Mouse (Mus musculus) retina, embryonic 14.5 days (tissue): ENCODE data around the gene Pus7.
"Not testable (repeated sequence)": the region's sequence is repeated elsewhere in the genome, so short reads cannot be mapped to it uniquely, and the experiment has no call there.

Experiments
- DNase-seq: peaks from one replicate; pipeline ENCODE4 v3.0.0-alpha.2; 2015; ENCODE audit warnings: low spot score

The Pus7 gene

GRCm38 (mm10) chr5:23755591-23755990, 27.9 kb downstream of the Pus7 start:
- no peak for DNase-seq

- DNase-seq = no peak
Observed at GRCm38 (mm10) chr5:23749882-23750281, 33.6 kb downstream of the Pus7 start.

DNA sequence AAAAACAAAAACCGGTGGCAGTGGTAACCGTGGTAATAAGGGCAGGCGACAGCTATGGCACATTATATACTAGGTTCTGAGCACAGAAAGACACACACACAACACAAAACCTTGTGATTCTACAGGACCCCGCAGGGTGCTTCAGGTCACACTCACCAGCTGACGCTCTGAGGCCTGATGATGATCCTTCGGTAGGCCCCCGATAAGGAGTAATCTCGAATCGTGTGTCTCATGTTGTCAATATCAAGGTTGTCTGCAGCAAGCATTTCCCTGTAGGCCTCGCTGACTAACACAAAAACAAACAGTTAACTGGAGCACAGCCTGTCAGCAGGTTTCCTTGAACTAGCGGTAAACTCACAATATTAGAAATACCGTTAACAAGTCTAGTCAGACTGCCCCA, 40.2 kb downstream of the Pus7 start:
- no peak for DNase-seq

DNA sequence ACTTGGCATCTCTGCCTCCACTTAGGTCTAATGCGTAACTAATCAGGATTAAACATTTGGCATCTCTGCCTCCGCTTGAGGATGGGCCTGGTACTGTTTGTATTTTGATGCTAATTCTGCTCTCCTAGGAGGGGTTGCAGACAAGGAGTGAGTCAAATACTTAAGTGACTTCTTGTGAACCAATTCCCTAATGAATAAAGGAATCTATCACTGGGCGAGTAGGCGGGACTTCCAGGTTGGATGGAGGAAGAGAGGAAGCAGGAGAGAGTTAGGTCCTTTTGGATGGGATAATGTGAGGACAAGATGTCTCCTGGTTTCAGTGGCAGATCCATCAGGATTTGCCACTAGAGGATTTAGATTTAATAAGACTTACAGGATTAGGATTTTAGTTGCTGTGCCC, 46.4 kb downstream of the Pus7 start:
- DNase-seq = no peak

GRCm38 (mm10) chr5:23736366-23736765, 47.1 kb downstream of the Pus7 start:
- DNase-seq = no peak

DNA sequence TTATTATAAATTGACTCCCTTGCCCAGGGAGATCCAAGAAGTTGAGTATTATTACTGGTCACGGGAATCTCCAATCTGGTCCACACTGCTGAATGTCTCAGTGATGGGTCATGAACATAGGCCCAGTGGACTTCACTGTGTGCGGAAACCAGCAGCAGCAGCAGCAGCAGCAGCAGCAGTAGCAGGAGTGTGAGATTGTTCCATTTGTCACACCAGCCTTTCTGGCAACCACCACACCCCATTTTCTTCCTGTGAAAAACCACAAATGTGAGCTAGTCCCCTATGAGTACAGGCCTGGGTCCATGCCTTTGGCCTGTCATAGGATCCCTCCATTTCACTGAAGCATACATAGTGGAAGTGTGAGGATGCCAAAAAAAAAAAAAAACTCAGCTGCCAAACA, 61.6 kb downstream of the Pus7 start:
- no peak for DNase-seq

GRCm38 (mm10) chr5:23718881-23719328, 64.6 kb downstream of the Pus7 start:
- no peak for DNase-seq

DNA sequence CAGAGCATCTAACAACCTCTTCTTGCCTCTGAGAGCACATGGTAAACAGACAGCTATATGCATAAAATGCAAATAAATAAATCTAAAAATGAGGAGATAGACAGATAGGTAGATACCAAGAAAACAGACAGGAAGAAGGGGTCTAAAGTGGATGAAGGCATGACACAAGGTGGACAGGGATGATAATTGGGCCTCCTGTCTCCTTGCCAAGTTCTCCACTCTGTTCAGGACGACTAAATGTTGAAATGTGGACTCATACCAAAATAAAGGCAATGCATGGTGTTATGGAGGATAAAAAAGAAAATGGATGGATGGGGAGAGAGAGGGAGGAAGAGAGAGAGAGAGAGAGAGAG, 65.4 kb downstream of the Pus7 start:
- no peak for DNase-seq

DNA sequence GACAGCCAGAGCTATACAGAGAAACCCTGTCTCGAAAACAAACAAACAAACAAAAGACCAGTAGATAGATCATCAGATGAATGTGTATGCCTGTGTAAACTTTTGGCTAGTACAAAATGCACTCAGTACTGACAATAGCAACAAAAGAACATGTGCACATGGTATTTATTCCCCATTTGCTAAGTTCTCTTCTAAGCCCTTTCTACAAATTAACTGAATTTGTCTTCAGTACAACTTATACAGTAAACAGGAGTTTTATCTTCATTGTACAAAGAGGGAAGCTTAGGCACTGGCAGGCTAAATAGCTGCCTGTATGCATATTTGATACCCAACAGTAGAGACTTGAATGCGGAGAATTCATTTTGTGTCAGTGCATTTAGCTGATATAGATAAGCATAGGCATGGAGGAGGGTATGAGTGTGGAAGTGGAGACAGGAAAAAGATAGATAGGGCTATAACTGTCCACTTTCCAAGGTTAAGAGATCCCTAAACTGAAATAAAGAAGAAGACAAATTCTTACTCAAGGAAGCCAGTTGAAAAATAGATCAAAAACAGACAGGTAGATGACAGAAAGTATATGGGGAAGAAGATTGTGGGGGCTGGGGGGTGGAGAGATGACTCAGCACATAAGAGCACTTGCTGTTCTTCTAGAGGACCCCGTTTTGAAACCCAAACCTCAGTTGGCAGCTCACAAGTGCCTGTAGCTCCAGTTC, 65.9 kb downstream of the Pus7 start:
- DNase-seq = no peak

- DNase-seq = no peak
Observed at GRCm38 (mm10) chr5:23713401-23714335, 69.8 kb downstream of the Pus7 start.

- peak; percentile 68 for DNase-seq
Observed at GRCm38 (mm10) chr5:23712130-23713001, 71.1 kb downstream of the Pus7 start.

GRCm38 (mm10) chr5:23711671-23712129, 71.8 kb downstream of the Pus7 start:
- peak; percentile 35 for DNase-seq

DNA sequence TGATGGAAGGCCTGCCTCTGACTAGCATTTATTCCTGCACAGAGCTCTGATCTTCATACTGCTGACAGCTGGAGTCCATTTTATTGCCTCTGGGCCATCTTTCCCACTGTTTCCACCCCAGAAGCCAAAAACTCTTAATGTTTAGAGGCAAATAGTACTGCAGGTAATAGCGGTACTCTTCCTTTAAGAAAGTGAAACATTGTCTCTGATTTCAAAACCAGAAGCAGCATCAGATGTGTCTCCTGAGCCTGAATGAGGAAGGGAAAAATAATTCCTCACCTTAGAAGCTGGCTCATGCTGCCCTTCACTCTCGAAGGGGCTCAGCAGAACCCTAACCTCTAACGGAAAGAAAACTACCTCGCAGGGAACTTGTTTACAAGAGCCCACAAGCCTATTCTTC, 72.3 kb downstream of the Pus7 start:
- DNase-seq = no peak

DNA sequence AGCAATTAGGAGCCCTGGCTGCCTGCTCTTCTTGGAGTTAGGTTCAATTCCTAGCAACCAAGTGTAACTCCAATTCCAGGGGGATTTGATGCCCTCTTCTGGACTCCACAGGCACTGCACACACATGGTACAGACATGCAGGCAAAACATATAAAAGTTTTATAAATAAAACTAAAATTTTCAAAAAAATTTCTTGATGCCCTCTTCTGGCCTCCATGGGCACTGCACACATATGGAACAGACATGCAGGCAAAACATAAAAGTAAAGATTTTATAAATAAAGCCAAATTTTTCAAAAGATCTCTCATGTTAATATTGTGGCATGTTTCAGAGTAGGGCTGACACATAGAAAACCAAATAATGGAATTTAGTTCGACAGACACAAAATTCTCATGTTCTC, 73.8 kb downstream of the Pus7 start:
- no peak for DNase-seq

DNA sequence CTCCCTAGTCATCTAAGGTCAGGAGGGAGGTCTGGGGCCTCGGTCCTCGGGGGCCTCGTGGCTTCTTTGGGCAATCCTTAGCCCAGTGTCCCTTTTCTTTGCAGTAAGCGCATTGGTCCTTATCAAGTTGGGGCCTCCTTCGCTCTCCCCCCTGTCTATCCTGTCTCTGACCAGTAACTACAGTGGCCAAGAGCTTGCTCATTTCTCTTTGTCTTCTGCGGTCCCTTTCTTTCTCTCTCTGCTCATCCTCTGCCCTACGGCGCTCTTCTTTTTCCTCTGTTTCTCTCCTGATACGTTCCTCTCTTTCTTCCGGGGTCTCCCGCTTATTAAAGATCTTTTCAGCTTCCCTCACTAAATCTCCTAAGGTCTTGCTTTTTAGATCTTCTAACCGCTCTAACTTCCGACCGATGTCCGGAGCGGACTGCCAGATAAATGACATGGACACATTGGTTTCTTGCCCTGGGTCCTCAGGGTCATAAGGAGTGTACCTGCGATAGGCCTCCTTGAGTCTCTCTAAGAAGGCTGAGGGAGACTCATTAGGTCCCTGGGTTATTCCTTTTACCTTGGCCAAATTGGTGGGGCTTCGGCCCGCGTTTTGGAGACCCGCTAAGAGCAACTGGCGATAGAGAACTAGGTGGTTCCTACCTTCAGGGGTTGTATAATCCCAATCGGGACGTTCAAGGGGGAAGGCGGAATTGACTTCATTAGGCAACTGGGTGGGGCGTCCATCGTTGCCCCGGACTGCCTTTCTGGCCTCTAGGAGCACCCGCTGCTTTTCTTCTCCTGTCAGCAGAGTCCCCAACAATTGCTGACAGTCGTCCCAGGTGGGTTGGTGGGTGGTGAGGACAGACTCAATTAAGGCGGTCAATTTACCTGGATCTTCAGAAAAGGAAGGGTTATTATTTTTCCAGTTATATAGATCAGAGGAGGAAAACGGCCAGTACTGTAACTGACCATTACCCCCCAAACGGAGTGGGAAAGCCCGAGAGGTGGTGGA, 76.6 kb downstream of the Pus7 start:
- DNase-seq = not testable (repeated sequence)

DNA sequence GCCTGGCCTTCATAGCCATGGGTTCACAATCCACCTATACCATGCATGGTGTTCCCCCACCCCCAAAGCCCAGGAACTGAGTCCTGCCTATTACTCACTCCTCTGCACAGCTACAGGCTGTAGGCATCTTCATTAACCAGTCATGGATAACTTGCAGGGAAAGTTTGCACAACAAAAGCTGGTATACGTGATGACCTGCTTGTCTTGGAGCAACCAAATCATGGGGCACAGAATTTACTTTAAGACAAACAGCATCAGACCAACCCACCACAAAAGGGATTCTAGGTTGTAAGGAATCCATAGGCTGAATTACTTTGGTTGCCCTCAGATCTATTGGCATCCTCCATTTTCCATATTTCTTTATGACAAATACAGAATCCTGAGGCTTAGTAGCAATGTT, 86.1 kb downstream of the Pus7 start:
- no peak for DNase-seq
